Comparison of ENCODE assay signal across 26 mouse cellular contexts in the genomic region with DNA sequence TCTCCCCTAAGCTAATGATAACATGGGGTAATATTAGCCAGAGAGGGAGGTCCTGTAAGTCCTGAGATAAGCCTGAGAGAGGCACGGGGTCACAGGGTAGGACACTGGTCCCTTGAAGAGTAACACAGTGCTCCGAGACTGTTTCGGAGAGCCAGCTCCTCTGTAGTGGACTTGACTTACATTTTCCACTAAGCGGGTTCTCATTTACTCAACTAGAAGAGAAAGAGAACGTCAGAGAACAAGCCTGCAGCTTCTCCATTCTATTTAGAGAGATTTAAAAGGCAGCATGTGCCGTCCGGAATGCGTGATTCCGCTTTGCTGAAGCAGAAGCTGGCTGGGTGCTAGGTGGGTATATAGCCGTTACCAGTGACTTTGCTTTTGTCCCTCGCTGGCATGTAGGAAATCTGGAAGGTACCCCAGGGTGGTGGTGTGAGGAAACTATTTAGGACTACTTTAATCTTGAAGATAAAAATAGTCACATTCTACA. TPM values are rescaled to one million over a fixed set of nuclear protein-coding genes. Genes with fewer than 3 reads are reported as not detected.
DNase-seq lines count a peak whose midpoint lies in the region; ATAC-seq and TF ChIP-seq lines count a peak whose summit lies in the region.
"Had no signal": no experiment of that assay in that cellular context is flagged by ENCODE, and none has a peak within 500 bp of the region (broad histone marks: within the 10 kb centered on the region; RNA-seq: fewer than 3 reads in every experiment).

No protein-coding gene starts in this region.

- no peaks in the 10 kb centered on the region for H3K36me3 ChIP-seq in heart, embryonic 11.5 days (ENCODE audit: control insufficient read depth, insufficient read depth, low read length)
- H3K36me3 ChIP-seq in heart, postnatal 0 days (replicated peaks; ENCODE audit: control insufficient read depth, insufficient read depth, low read length): no peaks in the 10 kb centered on the region
- H3K36me3 ChIP-seq: intestine, embryonic 15.5 days; limb, embryonic 15.5 days; midbrain, embryonic 13.5 days; stomach, embryonic 15.5 days had no signal

- H3K9ac ChIP-seq in heart, embryonic 11.5 days (ENCODE audit: low read depth, low read length): peak overlapping the region; percentile 24; the same call in 1 of the 2 replicates
- H3K9ac ChIP-seq in heart, postnatal 0 days (replicated peaks; ENCODE audit: low read depth, low read length): peak overlapping the region; percentile 47; the same call in 1 of the 2 replicates
- H3K9ac ChIP-seq: forebrain, embryonic 13.5 days; intestine, embryonic 15.5 days; limb, embryonic 15.5 days; lung, embryonic 14.5 days; midbrain, embryonic 13.5 days; stomach, embryonic 15.5 days had no signal

- WGBS in heart, embryonic 11.5 days (ENCODE audit: insufficient replicate concordance): 46% methylated on average over 11 of the region's 11 CpGs
- WGBS in heart, postnatal 0 days: 36% methylated on average over 11 of the region's 11 CpGs

- no peaks in the 10 kb centered on the region for H3K9me3 ChIP-seq in heart, embryonic 11.5 days (replicated peaks; ENCODE audit: control insufficient read depth, low read length)
- H3K9me3 ChIP-seq in heart, postnatal 0 days (replicated peaks; ENCODE audit: control insufficient read depth, low read length): no peaks in the 10 kb centered on the region
- H3K9me3 ChIP-seq: forebrain, embryonic 13.5 days; intestine, embryonic 15.5 days; limb, embryonic 15.5 days; midbrain, embryonic 13.5 days; stomach, embryonic 15.5 days had no signal

- peak; percentile 96 for DNase-seq in heart, adult 11 months
- DNase-seq in heart, postnatal 25 days (ENCODE audit: low spot score): no peak
- peak; percentile 61 to 63 for DNase-seq in heart, adult 18-20 months
- peak; percentile 71 for DNase-seq in heart, postnatal 0 days (ENCODE audit: low spot score)
- DNase-seq in T-cell, adult 2 months (ENCODE audit: low spot score): no peak
- DNase-seq in kidney, adult 9 months: no peak
- DNase-seq: adrenal gland, postnatal 10 days; cerebellum, adult 8-10 months; gastrocnemius, postnatal 10 days; kidney, adult 8-10 months; layer of hippocampus, adult 9-11 months; left cerebral cortex, postnatal 4 days; lung, embryonic 14.5 days; thymus, adult 18-20 months; thymus, postnatal 36 days had no signal

- no peak for TF ChIP-seq EP300 in heart, postnatal 0 days (IDR thresholded peaks at IDR 0.05; ENCODE audit: low read depth)

- peak overlapping the region; percentile 81 for H3K27ac ChIP-seq in heart, embryonic 11.5 days (ENCODE audit: low read depth, low read length)
- peak overlapping the region; percentile 96 for H3K27ac ChIP-seq in heart, postnatal 0 days (ENCODE audit: low read depth)
- H3K27ac ChIP-seq: forebrain, embryonic 13.5 days; intestine, embryonic 15.5 days; limb, embryonic 15.5 days; midbrain, embryonic 13.5 days; stomach, embryonic 15.5 days had no signal

- 0 out of 2 replicates have a peak, but pooled peaks cover 3% of the 10 kb centered on the region for H3K4me1 ChIP-seq in heart, embryonic 11.5 days (ENCODE audit: control insufficient read depth, insufficient read depth, low read length)
- H3K4me1 ChIP-seq in heart, postnatal 0 days (ENCODE audit: control insufficient read depth, insufficient read depth): peaks cover 15% of the 10 kb centered on the region; the same call in 1 of the 2 replicates
- H3K4me1 ChIP-seq: forebrain, embryonic 13.5 days; intestine, embryonic 15.5 days; megakaryocyte, embryonic 14.5 days; midbrain, embryonic 13.5 days had no signal

- TF ChIP-seq CTCF in heart, postnatal 0 days (IDR thresholded peaks at IDR 0.05; ENCODE audit: low read depth): no peak

- 0 out of 2 replicates have a peak, but pooled peaks have one; percentile 55 for ATAC-seq in heart, embryonic 11.5 days (replicated peaks; ENCODE audit: insufficient number of reproducible peaks, low FRiP score, low TSS enrichment)
- ATAC-seq in heart, postnatal 0 days (ENCODE audit: insufficient read depth, low read depth): peak; percentile 91
- no peak for ATAC-seq in cerebellum, adult (ENCODE audit: insufficient number of reproducible peaks, low FRiP score, low TSS enrichment)
- ATAC-seq: CD4-positive, CD25-positive, alpha-beta regulatory T cell, adult 4 months; forebrain, embryonic 13.5 days; hindbrain, embryonic 16.5 days; intestine, embryonic 15.5 days; midbrain, embryonic 13.5 days had no signal

- peak overlapping the region; percentile 54 for H3K4me2 ChIP-seq in heart, embryonic 11.5 days
- peak overlapping the region; percentile 45 for H3K4me2 ChIP-seq in heart, postnatal 0 days (ENCODE audit: low read depth, low read length)
- H3K4me2 ChIP-seq: forebrain, embryonic 13.5 days; intestine, embryonic 15.5 days; limb, embryonic 15.5 days; lung, embryonic 14.5 days; midbrain, embryonic 13.5 days; stomach, embryonic 15.5 days had no signal

- no peaks in the 10 kb centered on the region for H3K27me3 ChIP-seq in heart, embryonic 11.5 days (ENCODE audit: control insufficient read depth, insufficient read depth, low read length)
- no peaks in the 10 kb centered on the region for H3K27me3 ChIP-seq in heart, postnatal 0 days (ENCODE audit: control insufficient read depth, insufficient read depth, low read length)
- H3K27me3 ChIP-seq: forebrain, embryonic 13.5 days; intestine, embryonic 15.5 days; limb, embryonic 15.5 days; megakaryocyte, embryonic 14.5 days; stomach, embryonic 15.5 days had no signal

- intact Hi-C loops in heart, postnatal 25 days (cut with DNase I): no loop called here

- H3K4me3 ChIP-seq in heart, embryonic 11.5 days (ENCODE audit: low read depth, low read length): peak overlapping the region; percentile 24
- H3K4me3 ChIP-seq in heart, postnatal 0 days (ENCODE audit: low read depth, low read length): peak overlapping the region; percentile 37
- H3K4me3 ChIP-seq: forebrain, embryonic 13.5 days; intestine, embryonic 15.5 days; limb, embryonic 15.5 days; megakaryocyte, embryonic 14.5 days; midbrain, embryonic 13.5 days; stomach, embryonic 15.5 days had no signal

RNA-seq across cellular contexts. Expression of a gene that starts 9.2 kb away (rescaled TPM):
- total RNA-seq in heart, postnatal 25 days (2021): 10 to 100 TPM; 43.4 to 44.6 TPM
- total RNA-seq in heart, adult 18-20 months (2021): 10 to 100 TPM; 54.7 to 58.6 TPM
- polyA plus RNA-seq in heart, embryonic 11.5 days (2014; fragmentation: Nextera tagmentation; extraction: Ambion mirVana): 7.8 TPM in 2 replicates
- 23.5 and 58.4 TPM in 2 replicates for total RNA-seq in heart, postnatal 0 days (2014; rRNA removed; ENCODE audit: low replicate concordance)
- polyA plus RNA-seq in heart, postnatal 0 days (2015; fragmentation: Nextera tagmentation; extraction: Ambion mirVana): 25.9 and 33.1 TPM in 2 replicates
- total RNA-seq: neutrophil, adult 5-6 weeks had no signal
- polyA plus RNA-seq: CD4-positive, CD25-positive, alpha-beta regulatory T cell, adult 4 months had no signal

Comparison
In these comparisons a context has a peak if more than half of its experiments do, and no peak if none do; other contexts are left out.
1. DNase-seq: peak in heart, adult 11 months (single experiment), heart, adult 18-20 months (2 of 2) and heart, postnatal 0 days (single experiment); none in heart, postnatal 25 days (single experiment), T-cell, adult 2 months (single experiment) and kidney, adult 9 months (single experiment).